Mouse (Mus musculus) kidney, adult 18-20 months (tissue): ENCODE measurements around the gene Bcl2l14.

Experiments
- DNase-seq: peaks from one replicate; pipeline ENCODE4 v3.0.0; 2021

The Bcl2l14 gene

GRCm38 (mm10) chr6:134443925-134444324, 47.8 kb downstream of the Bcl2l14 start:
- DNase-seq: no peak

- DNase-seq: no peak
These were observed 52.3 kb downstream of the Bcl2l14 start for GRCm38 (mm10) chr6:134448451-134448850.

- no peak for DNase-seq
These were observed 53.8 kb downstream of the Bcl2l14 start for GRCm38 (mm10) chr6:134449958-134450357.

GRCm38 (mm10) chr6:134450661-134451119, 54.6 kb downstream of the Bcl2l14 start:
- no peak for DNase-seq

GRCm38 (mm10) chr6:134454093-134454492, 58.0 kb downstream of the Bcl2l14 start:
- DNase-seq: peak; percentile 36

GRCm38 (mm10) chr6:134458376-134458775, 62.3 kb downstream of the Bcl2l14 start:
- DNase-seq: no peak

GRCm38 (mm10) chr6:134461175-134461574, 65.1 kb downstream of the Bcl2l14 start:
- DNase-seq: no peak

- no peak for DNase-seq
These were observed 70.6 kb downstream of the Bcl2l14 start for GRCm38 (mm10) chr6:134466671-134467229.

GRCm38 (mm10) chr6:134469297-134469696, 73.2 kb downstream of the Bcl2l14 start:
- no peak for DNase-seq

GRCm38 (mm10) chr6:134470857-134471256, 74.7 kb downstream of the Bcl2l14 start:
- DNase-seq: peak; percentile 49

- peak; percentile 29 for DNase-seq
These were observed 77.0 kb downstream of the Bcl2l14 start for GRCm38 (mm10) chr6:134473143-134473561.

GRCm38 (mm10) chr6:134479481-134479880, 83.4 kb downstream of the Bcl2l14 start:
- DNase-seq: no peak

- no peak for DNase-seq
These were observed 90.2 kb downstream of the Bcl2l14 start for GRCm38 (mm10) chr6:134486318-134486717.
